Mouse (Mus musculus): Measurements from ENCODE around the gene Ocel1.
"Not testable (repeated sequence)": the region's sequence is repeated elsewhere in the genome, so short reads cannot be mapped to it uniquely, and the experiment has no call there.

Gene Ocel1

DNA sequence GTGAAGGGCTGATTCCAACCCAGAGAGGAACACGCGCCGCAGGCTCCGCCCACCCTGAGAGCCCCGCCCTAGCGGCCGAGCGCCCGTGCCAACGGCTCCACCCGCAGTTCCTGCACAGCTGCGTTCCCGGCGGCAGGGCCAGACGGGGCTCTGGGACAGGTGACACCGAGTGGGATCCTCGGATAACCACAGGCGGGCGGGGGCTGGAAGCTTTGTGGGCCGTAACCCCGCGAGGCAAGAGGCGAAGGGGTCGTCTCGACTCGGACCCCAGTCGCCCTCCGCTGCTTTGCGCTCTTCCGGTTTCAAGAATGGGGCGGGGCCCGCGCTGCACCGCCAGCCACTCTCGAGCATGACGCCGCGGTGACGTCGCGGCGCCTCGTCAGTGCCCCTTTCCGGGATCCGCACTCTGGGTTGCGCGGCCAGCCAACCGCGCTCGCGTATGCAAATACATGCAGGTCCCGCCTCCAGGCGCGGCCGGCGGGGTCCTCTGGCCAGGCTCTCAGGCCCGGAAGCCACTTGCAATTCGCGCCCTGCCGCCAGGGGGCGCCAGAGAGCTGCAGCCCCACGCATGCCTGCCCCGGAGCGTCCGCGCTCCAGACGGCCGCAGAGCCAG is at the start of gene Ocel1:
Gene Ocel1, plus strand, starts transcription at position 63 of the 613 bp plus-strand sequence.
- in situ Hi-C loops (cut with MboI, MseI) = loop anchor here (5.0 kb wide), 1 partner anchor 36 kb away; the partner anchor contains the start of gene Ankle1

DNA sequence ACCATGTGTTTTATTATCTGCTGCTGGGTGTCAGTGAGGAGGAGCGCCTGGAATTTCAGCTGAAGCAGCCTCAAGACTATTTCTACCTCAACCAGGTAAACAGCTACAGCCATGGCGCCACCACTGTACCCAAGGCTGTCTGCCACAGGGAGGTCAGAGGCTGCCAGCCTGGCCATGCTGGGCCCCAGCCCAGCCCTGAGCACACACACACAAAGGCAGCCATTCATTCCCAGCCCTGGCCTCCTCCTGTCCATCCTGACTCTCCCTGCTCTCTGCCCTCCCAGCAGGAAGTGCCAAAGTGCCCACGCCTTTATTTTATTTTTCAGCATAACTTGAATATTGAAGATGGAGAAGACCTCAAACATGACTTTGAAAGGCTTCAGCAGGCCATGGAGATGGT is 48.2 kb upstream of the Ocel1 start:
- in situ Hi-C loops (cut with MboI, MseI) = no loop called here

DNA sequence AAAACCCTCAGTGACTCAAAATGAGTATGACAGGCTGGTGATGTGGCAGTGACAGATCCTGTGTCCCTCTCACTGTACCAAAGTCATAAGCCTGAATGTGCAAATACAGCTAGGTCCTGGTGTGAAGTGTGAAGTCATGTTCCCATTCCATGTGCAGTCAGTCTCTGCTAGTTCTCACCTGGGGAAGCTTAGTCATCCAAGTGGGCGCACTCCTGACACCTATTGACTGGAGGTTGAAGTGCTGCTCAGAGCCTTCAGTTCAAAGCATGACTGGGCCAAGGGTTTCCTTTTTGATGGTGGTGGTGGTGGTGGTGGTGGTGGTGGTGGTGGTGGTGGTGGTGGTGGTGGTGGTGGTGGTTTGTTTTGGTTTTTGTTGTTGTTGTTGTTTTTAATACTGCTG is 46.2 kb upstream of the Ocel1 start:
- in situ Hi-C loops (cut with MboI, MseI) = no loop called here

DNA sequence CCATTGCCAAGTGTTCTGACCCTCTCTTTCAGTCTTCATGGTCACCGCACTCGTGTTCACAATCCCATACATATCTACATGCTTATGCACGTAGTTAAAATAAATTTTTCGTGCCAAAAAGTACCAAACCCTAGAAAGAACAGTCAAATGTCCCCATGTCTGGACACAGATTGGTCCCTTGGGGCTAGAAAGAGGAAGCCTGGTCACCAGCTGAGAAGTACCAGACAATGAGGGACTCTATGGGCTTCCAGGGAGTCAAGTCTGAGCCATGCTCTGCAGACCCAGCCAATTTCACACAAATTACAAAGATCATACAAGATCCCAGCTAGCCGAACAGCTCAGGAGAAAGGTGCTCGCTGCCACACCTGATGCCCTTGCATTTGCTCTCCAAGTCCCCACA is 33.3 kb upstream of the Ocel1 start:
- in situ Hi-C loops (cut with MboI, MseI) = not testable (repeated sequence)

DNA sequence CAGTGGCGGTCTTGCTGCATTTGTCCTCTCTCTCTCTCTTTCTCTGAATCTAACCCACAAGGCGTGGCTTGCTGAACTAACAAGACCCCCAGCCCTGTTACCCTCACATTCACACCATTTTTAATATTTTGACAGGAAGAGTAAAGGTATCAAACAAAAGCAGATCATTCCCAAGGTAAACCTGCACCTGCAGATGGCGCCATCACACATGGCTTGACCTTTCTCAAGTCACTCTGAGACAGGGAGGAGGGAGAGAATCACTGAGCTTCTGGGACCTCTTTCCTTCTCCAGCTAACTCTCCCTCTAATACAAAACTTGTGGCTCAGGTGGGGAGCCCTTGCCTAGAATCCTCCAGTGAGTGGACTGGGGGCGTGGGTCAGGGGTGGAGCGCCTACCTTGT is 30.5 kb upstream of the Ocel1 start:
- in situ Hi-C loops (cut with MboI, MseI) = no loop called here

DNA sequence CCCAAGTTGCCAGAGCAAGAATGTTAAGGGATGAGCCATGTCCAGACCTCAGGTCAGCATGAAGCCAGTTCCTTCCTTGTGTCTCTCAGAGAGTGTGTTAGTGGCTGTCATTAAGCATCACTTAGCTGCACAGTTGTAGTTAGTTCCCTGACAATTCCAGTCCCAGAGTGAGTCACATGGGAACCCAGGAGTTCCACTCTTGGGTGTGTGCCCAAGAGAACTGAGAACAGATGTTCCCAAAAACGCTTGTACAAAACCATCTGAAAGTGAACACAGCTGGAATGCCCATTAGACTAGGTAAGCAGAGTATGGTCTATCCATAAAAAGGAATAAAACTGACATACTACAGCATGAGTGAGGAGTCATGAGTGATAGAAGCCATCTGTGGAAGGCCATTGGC is 24.5 kb upstream of the Ocel1 start:
- in situ Hi-C loops (cut with MboI, MseI) = no loop called here

DNA sequence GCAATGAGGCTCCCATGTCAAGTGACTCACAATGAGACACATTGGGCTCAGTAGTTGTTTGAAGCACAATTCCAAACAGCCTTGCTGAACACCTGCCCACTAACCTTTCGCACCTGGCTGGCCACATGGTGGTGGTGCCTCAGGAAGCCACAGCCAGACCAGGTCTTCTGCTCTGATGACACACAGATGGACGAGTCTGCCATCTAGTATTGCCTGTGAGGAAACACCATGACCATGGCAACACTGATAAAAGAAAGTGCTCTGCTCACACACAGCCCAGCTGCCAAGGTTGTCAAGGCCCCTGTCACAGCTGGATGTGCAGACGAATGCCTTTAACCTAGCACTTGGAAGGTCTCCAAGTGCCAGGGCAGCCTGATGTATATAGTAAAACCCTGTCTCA is 20.0 kb upstream of the Ocel1 start:
- in situ Hi-C loops (cut with MboI, MseI) = no loop called here

DNA sequence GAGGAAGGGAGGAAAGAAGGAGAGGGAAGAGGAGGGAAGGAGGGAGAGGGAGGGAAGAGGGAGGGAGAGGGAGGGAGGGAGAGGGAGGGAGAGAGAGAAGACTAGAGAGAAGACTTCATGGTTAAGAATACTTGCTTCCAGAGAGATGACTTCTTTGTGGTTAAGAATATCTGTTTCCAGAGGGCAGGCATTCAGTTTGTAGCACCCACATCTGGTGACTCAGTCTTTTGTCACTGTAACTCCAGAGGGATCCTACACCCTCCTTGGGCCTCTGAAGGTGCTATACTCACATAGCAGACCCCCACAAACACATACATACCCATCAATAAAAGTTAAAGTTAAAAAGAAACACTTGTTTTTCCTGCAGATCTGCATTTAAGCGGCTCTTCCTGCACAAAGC is 19.6 kb upstream of the Ocel1 start:
- in situ Hi-C loops (cut with MboI, MseI) = no loop called here

DNA sequence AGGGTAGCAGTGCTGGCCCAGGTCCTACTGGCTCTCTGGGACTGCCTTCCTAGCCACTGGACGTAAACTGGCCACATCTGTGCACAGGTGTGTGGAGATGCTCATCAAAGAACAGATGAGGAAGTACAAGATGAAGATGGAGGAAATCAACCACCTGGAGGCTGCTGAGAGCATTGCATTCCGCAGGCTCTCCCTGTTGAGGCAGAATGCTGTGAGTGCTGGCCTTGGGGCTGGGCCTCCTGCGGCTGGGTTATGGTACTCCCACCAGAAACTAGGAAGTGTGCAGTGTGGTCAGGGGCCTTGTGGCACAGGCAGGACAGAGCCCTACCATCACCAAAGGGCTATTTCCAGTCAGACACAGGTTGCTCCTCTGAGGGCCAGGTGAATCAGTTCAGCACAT is 13.1 kb upstream of the Ocel1 start:
- in situ Hi-C loops (cut with MboI, MseI) = no loop called here

DNA sequence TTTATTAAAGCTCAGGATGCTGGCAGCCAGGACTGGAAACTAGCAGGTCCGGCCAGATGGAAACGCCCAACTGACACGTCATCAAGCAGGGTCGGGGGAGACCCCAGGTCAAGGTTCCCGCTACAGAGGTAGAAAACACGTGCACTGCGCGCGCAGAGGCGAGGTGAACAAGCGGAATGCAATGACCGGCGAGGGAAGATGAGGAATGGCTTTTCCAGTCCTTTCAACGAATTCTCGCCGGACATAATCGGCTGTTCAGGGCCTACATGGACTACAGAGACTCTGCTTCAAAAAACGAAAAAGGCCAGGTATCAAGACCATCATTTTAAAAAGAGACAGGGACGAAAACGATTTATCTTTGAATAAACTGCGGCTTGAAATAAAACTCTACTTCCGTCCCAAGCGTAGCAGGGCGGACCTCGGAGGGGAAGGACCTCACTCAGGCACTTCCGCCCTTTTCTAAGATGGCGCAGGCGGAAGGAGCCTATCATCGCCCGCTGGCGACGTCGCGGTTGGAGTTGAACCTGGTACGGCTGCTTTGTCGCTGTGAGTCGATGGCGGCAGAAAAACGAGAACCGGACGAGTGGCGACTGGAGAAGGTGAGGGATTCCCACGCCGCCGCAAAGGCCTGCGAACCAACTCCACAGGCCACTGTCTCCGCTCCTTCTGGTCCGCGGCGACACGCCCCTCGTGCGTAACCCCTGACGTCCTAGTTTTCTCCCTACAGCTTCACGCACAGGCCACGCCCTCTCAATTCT is 4.1 kb upstream of the Ocel1 start, which contains the start of gene Use1:
Gene Use1, plus strand, starts transcription at position 78 of the 758 bp plus-strand sequence.
- in situ Hi-C loops (cut with MboI, MseI) = no loop called here

DNA sequence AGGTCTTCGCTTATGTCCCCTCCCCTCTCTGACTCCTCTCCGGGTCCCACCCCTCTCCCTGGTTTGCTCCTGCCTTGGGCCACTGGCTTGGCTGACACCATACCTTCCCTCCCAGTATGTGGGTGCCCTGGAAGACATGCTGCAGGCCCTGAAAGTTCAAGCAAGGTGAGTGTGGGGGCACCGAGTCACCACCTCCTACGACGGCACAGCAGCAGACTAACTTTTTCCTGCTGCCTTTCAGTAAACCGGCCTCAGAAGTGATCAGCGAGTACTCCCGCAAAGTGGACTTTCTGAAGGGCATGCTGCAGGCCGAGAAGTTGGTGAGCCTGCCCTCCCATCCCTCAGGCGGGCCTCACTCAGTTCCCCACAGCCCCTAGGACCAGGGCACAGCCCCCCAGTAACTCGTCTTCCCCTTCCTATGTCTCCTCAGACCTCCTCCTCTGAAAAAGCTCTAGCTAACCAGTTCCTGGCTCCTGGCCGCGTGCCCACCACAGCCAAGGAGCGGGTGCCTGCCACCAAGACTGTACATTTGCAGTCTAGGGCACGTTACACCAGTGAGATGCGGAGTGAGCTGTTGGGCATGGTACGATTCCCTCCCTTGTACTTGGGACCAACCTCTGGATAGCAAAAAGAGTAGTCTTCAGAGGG is 3.4 kb upstream of the Ocel1 start:
- in situ Hi-C loops (cut with MboI, MseI) = no loop called here

DNA sequence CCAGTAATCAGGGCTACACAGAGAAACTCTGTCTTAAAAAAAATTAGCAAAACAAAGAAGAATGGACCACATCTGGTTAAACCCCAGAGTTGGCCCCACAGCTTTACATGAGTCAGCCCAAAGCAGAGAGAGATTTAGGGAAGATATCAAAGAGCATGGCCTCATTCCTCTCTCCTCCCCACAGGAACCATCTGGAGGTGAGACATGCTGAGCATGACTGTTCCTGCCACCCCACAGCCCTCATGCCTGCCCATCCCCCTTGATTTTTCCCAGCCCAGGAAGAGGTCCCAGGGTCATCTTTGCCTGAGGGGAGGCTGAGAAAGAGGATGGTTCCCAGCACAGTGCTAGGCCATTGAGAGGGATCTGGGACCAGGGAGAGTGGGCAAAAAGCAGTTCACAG is 2.7 kb upstream of the Ocel1 start:
- in situ Hi-C loops (cut with MboI, MseI) = no loop called here

DNA sequence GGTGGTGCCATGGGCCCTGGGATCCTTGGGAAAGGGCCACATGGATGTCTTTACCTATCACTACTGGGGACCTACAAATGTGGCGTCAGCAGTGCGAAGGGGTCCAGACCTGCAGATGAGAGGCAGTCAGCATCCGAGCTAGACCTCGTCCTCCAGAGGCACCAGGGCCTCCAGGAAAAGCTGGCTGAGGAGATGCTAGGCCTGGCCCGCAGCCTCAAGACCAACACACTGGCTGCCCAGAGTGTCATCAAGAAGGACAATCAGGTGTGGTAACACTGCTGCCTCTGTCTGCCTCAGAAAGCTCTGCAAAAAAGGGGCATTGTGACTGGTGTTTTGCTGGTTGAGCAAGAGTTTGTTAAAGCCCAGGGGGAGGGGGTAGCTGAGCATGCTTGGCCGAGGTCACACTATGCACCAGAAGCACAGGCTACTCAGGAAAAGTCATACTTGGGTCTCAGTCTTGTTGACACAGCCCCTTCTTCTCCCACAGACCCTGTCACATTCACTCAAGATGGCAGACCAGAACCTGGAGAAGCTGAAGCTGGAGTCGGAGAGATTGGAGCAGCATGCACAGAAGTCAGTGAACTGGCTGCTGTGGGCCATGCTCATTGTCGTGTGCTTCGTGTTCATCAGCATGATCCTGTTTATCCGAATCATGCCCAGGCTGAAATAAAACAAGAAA is 1.9 kb upstream of the Ocel1 start:
- in situ Hi-C loops (cut with MboI, MseI) = no loop called here

DNA sequence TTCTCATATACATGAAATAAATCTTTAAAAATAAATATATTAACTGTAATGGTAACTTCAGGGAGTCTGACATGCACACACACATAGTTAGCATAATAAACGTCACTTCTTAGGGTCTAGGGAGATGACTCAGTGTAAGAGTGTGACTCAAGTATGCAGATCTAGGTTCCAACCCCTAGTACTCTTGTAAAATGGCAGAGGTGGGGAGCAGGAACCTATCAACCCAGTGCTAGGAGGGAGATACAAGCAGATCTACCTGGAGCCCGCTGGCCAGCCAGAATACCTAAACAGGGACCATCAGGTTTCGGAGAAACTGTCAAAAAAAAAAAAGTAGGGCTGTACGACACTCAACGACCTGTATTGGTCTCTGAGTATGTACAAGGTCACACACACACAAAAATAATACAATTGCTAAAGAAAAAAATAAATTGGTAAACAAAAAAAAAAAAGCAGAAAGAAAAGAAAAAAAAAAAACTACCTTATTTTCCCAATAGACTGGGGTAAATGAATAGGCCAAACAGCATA is 325 bp upstream of the Ocel1 start:
- in situ Hi-C loops (cut with MboI, MseI) = loop anchor here (5.0 kb wide), 1 partner anchor 37 kb away; the partner anchor contains the start of gene Ankle1

DNA sequence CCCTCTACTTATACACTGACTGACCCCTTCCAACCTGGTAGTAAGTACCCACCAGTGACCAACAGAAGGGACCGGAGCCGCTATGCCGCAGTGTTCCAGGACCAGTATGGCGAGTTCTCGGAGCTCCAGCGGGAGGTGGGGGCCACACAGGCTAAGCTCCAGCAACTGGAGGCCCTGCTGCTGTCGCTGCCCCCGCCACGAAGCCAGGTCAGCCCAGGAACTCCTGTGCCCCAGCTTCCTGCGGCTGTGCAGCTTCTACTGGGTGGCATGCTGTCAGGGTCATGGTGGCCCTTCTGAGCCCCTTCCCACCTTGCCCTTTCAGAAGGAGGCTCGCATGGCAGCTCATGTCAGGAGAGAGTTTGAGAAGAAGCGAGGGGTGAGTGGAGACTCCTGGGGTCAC is 1.3 kb downstream of the Ocel1 start:
- in situ Hi-C loops (cut with MboI, MseI) = loop anchor here (5.0 kb wide), 1 partner anchor 35 kb away; the partner anchor contains the start of gene Ankle1

DNA sequence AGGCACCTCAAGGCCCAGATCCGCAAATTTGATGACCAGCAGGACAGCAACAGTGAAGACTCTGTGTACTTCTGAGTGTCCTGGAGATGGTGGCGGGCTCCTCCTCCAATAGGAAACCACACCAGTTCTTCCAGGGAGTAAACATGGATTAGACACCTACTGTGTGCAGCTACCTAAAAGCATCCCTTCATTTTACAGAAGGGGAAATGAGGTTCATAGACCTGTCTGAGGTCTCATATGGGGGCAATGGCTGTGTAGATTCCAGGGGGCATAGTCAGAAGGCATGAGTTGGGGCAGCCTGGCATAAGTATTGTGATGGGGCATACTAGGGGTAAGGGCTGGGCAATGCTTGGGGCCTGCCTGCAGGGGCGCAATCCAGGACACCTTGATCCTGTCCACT is 1.9 kb downstream of the Ocel1 start:
- in situ Hi-C loops (cut with MboI, MseI) = loop anchor here (5.0 kb wide), 1 partner anchor 34 kb away; the partner anchor contains the start of gene Ankle1

DNA sequence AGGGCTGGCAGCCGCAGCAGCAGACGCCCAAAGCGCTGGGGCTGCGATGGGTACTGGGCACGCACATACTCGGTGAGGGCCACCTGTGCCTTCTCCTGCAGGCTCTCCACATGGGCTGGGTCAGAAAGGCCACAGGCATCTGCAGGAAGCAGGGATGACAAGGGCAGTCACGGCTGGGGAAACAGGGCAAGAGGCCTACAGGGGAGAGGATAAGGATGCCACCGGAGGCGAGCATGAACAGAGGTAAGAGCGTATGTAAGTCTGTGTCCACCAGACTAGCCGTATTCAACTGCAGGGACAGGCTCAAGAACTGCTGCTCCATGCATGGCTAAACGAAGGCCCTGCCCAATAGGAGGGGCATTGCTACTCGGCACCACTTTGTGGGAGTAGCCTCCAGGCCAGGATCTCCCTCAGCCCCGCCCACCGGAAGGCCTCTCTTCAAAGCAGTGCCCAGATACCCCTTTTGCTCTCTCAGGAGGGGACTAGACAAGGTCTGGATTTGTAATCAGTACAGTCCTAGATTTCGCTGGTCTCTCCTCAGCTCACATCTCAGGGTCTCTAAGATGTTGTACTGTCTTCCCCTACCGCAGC is 3.6 kb downstream of the Ocel1 start:
- in situ Hi-C loops (cut with MboI, MseI) = loop anchor here (5.0 kb wide), 1 partner anchor 33 kb away; the partner anchor contains the start of gene Ankle1

DNA sequence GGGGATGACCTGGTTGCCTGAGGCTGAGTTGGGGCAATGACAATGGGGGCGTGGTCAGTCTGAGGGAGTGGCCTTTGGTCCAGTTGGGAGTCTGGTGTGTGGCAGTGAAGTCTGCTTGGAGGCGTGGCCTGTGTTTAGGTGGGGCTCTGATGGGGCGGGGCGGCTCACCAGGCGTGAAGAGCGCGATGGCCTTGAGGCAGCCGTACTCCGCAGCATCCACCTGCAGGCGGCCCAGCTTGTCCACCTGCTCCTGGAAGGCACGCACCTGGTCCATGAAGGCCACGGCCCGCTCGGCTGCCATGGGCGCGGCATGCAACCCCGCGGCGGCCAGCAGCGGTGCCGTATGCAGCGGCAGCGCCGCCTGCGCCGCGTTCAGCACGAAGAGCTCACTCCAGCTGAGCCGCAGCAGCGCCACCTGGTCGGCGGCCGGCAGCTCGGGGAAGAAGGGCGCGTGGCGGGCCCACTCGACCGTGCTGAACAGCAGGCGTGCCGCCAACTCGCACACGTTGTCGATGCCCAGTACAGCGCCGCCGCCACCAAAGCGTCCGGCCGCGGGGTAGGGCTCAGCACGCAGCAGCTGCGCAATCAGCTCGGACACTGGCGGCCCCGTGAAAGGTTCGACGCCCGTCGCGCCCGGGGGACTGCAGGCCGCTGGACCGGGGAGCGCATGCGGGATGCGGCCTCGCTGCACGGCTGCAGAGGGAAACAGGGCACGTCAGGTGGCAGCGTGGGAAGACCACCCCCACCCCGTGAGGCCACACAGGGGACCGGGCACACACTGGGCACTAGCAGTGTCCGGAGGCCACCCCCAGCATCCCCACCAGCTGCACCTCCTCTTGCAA is 4.7 kb downstream of the Ocel1 start:
- in situ Hi-C loops (cut with MboI, MseI) = no loop called here

DNA sequence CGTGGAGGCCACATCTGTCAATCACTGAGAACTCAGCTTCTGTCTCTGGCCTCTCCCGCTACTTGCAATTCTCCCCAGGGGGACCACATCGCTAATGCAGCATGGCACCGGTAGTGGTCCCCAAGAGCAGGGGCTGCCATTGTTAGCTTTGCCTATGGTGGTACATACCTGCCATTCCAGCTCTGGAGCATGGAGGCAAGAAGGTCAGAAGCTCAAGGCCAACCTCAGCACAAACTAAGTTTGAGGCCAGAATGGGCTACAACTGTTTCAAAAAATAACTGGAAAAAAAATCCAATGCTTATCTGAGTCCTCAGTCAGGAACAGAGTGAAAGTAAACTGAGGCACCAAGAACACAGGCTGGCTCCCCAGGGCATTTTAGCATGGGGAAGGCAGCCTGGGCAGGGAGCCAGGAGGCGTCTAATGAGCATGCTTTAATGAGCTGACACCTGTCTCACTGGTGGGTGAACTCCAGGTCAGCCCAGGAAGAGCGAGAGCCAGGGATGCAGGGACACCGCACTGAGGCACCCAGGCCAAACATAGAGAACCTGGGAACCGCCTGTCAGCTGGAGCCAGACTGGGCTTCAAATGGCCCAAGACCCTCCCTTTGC is 5.4 kb downstream of the Ocel1 start:
- in situ Hi-C loops (cut with MboI, MseI) = no loop called here

DNA sequence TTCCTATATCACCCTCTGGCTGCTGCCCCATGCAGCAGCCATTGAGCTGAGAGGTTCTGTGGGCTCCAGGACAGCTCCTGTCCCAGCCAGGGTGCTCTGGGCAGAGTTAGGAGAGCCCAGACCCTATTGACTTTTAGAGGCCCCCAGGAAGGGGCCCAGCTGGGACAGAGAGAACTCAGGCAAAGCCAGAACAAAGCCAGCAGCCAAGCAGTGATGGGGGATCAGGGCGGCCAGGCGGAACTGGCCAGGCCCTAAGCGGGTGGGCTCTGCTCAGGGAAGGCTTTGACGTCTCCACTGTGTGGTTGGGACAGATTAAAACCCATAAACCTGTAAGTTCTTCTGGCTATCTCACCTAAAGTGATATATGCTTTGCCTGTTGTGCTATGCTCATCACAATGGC is 7.9 kb downstream of the Ocel1 start:
- in situ Hi-C loops (cut with MboI, MseI) = no loop called here

Measured in T-helper 1 cell (primary cell).